Mouse (Mus musculus) forebrain, embryonic 10.5 days (tissue): ENCODE data around the gene Adam15. TPM values are rescaled to one million over a fixed set of nuclear protein-coding genes. Genes with fewer than 3 reads are reported as not detected.

Experiments used
- DNase-seq: peaks from one replicate; pipeline ENCODE4 v3.0.0-alpha.2; 2017; ENCODE audit warnings: low spot score; ENCODE audit errors: extremely low spot score
- H3K27ac ChIP-seq: fragments of 300-500 bp; sonication (generic); 2 replicates; pipeline ENCODE4 v1.5.1; 2016; ENCODE audit warnings: mild to moderate bottlenecking
- H3K27me3 ChIP-seq: fragments of 300-500 bp; sonication (generic); 2 replicates; pipeline ENCODE4 v1.6.1; 2016; ENCODE audit warnings: mild to moderate bottlenecking; ENCODE audit not compliant: poor library complexity, severe bottlenecking
- H3K36me3 ChIP-seq: fragments of 300-500 bp; sonication (generic); replicated peaks from 2 replicates; pipeline ENCODE4 v1.6.1; 2016; ENCODE audit warnings: mild to moderate bottlenecking, moderate library complexity
- H3K4me1 ChIP-seq: fragments of 300-500 bp; sonication (generic); 2 replicates; pipeline ENCODE4 v1.6.1; 2016
- H3K4me3 ChIP-seq: fragments of 300-500 bp; sonication (generic); 2 replicates; pipeline ENCODE4 v1.5.1; 2016; ENCODE audit warnings: mild to moderate bottlenecking, moderate library complexity
- H3K9me3 ChIP-seq: fragments of 300-500 bp; sonication (generic); 2 replicates; pipeline ENCODE4 v1.6.1; 2016; ENCODE audit warnings: mild to moderate bottlenecking, moderate library complexity
- WGBS: fragments of 180-500 bp; shearing (Covaris S2); methylation state at CpG from one replicate; pipeline ENCODE4 v1.1.7; 2016; 5-methylcytosine and 5-hydroxymethylcytosine counted together
- polyA plus RNA-seq: library from polyadenylated mRNA; unstranded; fragments of >200 nt; fragmentation: Nextera tagmentation; extraction: Ambion mirVana; gene quantifications from 2 replicates; pipeline ENCODE4 v1.2.1, GENCODE M21; 2016

Gene Adam15
- polyA plus RNA-seq, 1 experiment from 2014 or later: 32.1 TPM

DNA sequence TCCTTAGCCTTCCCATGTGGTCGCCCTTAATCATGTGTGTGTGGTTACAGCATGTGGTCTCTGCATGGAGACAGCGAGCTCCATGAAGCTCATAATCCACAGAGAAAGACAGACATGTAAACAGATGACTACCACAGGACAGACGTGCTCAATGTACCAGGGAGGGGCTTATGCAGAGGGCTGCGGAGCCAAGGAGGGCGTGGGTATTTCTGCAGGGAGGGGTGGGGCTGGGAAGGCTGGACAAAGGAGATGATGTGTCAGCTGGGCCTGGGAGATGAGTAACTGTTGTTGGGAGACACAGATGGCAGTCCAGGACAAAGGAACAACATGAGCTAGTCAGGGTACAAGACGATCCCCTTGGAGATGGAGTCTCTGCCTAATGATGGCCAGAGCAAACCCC is 9.8 kb upstream of the Adam15 start:
- H3K9me3 ChIP-seq: no peaks in the 10 kb centered on the region
- DNase-seq: no peak
- H3K27me3 ChIP-seq: peaks cover 23% of the 10 kb centered on the region; the same call in 1 of the 2 replicates
- 85% methylated on average over 6 of the region's 6 CpGs for WGBS
- H3K27ac ChIP-seq: no peak overlapping the region
- peaks cover 11% of the 10 kb centered on the region for H3K4me1 ChIP-seq
- H3K36me3 ChIP-seq: no peaks in the 10 kb centered on the region
- no peak overlapping the region for H3K4me3 ChIP-seq

DNA sequence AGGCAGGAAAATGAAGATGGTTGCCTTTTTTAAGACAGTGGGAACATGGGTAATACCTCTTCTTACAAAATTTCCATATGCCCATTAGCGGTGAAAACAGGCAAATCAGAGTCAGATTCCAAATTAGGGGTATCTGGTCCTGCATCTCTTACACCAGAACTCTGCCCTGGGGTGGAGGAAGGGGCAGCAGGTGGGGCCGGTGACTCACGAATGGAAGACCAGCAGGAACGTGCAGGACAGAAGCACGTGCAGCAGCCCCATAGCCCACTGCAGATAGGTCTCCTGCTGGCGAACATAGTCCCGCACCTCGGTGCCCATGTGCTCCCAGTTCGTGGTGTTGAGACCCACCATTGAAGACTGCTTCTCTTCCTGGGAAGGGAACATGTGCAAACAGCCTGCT is 6.2 kb upstream of the Adam15 start:
- no peak overlapping the region for H3K27ac ChIP-seq
- peaks cover 20% of the 10 kb centered on the region for H3K4me1 ChIP-seq
- H3K36me3 ChIP-seq: no peaks in the 10 kb centered on the region
- no peak overlapping the region for H3K4me3 ChIP-seq
- H3K9me3 ChIP-seq: no peaks in the 10 kb centered on the region
- WGBS: 72% methylated on average over 9 of the region's 9 CpGs
- no peak for DNase-seq
- peaks cover 54% of the 10 kb centered on the region for H3K27me3 ChIP-seq

DNA sequence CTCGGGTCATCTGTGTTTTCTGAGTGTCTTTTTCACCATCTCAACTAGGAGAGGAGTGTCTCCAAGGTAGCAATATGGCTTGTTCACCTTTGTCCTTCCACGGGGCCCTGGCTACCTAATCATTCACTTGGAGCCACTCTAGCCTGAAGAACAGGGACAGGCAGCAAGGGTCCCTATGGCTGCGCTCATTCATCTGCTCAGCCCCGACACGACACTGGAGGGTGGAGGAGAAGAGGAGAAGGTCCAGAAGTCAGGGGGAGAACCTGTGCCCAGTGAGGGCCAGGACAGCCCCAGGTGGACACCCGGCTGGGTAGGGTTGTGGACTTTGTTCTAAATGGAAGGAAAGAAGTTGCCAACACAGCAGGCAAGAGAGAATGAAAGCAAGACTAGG is 5.7 kb upstream of the Adam15 start:
- no peak for DNase-seq
- no peaks in the 10 kb centered on the region for H3K9me3 ChIP-seq
- 86% methylated on average over 6 of the region's 6 CpGs for WGBS
- H3K27ac ChIP-seq: no peak overlapping the region
- H3K4me3 ChIP-seq: no peak overlapping the region
- no peaks in the 10 kb centered on the region for H3K36me3 ChIP-seq
- peaks cover 59% of the 10 kb centered on the region for H3K27me3 ChIP-seq
- peaks cover 22% of the 10 kb centered on the region for H3K4me1 ChIP-seq

DNA sequence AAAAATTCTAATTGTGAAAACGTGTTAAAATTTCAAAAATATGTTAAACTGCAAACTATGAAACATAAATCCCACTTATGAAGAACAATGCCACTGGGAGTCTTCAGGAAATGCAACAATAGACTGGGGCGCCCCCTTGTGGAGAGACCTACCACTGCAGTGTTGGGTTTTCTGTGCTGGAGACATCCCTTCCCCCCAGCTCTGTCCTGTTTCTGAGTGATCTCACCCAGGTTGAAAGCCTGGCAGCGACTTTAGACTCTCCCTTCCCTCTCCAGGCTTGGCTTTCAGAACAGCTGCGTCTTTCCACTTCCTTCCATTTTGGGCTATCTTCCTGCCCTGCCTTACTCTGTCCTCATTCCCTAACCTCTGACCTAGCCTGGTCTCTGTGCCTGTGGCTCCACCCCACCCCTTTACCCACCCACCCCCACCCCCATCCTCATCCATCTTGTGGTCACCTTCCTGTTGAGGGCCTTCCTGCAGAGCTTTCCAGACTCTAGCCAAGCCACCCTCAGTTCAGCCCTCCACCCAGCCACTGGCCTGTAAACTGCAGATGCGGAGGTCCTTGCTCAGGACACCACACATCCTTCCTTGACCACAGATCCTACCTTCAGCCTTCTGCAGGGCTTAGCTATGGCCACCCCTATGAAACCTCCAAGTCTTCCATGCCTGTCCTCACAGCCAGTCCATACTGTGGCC is 5.2 kb upstream of the Adam15 start:
- Histone ChIP-seq H3K9me3 (no peaks in the 10 kb centered on the region), H3K27me3 (peaks cover 64% of the 10 kb centered on the region), H3K4me3 (no peak overlapping the region)

DNA sequence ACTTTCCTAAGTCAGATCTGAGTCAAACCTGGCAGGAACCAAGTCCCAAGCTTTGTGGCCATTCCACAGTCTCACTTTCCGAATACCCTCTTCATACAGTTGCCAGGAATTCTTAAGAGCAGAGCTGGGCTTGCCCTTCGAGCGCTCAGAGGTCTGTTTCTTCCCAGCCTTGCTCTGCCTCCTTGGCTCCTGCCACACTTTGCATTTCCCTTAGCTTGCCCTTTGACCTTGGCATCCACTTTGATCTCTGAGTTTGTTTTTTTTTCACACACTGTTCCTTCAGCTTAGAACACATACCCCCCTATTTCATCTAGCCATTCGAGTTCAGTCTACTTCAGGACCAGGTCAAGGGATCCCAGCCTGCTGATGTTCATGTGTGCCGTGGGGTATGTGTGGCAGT is 1.5 kb upstream of the Adam15 start:
- WGBS: 76% methylated on average over 5 of the region's 5 CpGs
- no peak for DNase-seq
- Histone ChIP-seq H3K4me1 (peaks cover 55% of the 10 kb centered on the region), H3K36me3 (peaks cover 10% of the 10 kb centered on the region), H3K9me3 (no peaks in the 10 kb centered on the region), H3K4me3 (no peak overlapping the region), H3K27me3 (peaks cover 88% of the 10 kb centered on the region), H3K27ac (no peak overlapping the region)

More for the DNA sequence above, 5.2 kb upstream of the Adam15 start:
- H3K27ac ChIP-seq: peak overlapping the region; percentile 57; the same call in 1 of the 2 replicates
- peaks cover 28% of the 10 kb centered on the region for H3K4me1 ChIP-seq
- no peaks in the 10 kb centered on the region for H3K36me3 ChIP-seq
- 22% methylated on average over 5 of the region's 5 CpGs for WGBS
- peak; percentile 82 for DNase-seq

DNA sequence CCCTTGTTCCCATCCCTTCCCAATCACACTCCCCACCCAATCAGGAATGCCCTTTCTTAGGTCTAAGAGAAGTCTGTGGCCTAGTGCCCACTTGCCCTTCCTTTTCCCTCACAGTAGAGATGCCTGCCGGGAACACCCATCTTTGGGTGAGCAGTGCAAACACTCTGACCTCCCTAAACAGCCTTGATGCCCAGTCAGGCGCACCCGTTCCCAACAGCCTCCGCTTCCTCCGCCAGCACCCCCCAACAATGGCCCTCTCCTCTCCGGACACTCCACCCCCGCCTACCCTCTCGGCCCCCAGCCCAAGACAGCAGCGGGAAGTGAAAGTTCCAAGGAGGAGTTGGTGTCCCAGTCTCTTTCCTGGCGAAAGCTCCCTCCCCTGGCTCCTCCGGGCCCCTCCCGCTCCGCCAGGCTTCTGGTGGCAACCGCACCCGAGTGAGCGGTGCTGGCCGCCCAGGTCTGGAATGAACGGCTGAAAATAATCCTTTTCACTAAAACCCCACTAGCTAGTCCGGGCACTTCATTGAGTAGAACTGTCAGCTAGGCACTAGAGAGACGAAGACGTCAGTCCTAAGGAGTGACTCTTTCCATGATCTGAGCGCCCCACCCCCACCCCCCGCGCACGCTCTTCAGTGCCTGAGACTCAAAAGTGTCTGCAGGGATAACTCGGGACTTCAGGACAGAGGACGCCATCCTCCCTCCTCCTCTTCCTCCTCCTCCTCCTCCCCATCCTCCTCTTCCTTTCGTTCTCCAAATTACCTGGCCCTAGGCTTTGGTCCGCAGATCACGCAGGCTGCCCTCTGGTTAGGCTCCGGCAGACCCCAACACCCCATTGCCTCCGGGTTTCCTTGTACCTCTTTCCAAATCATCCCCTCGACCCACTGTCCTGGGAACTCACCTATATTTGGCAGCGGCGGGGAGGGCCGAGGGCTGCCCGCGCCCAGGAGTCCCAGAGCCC is 606 bp downstream of the Adam15 start:
- H3K27me3 ChIP-seq: peaks cover 76% of the 10 kb centered on the region
- H3K9me3 ChIP-seq: no peaks in the 10 kb centered on the region
- under 1% methylated on average over 38 of the region's 38 CpGs for WGBS
- H3K27ac ChIP-seq: peak overlapping the region; percentile 84
- peaks cover 31% of the 10 kb centered on the region for H3K36me3 ChIP-seq
- H3K4me3 ChIP-seq: peak overlapping the region; percentile 78
- peaks cover 47% of the 10 kb centered on the region for H3K4me1 ChIP-seq
- DNase-seq: peak; percentile 30

DNA sequence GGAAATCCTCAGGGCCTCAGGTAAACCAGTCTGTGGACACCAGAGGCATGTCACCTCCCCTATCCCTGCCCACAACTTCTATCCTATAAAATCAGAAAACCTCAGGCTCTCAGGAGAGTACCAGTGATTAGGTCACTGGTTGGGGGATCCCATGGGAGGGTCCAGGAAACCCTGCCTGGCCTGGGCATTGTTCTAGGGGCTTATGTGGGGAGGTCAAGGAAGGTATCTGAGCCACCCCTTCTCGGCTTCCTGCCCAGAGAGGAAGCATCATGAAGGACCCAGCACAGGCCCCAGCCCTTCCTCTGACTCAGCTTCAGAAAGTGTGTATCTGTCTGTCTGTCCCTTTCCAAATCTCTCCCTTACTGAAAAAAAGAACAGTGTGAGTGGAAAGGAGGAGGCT is 1.9 kb downstream of the Adam15 start:
- no peaks in the 10 kb centered on the region for H3K9me3 ChIP-seq
- H3K27ac ChIP-seq: peak overlapping the region; percentile 27; the same call in 1 of the 2 replicates
- H3K36me3 ChIP-seq: peaks cover 43% of the 10 kb centered on the region
- H3K4me3 ChIP-seq: no peak overlapping the region
- 58% methylated on average over 1 of the region's 1 CpGs for WGBS
- no peak for DNase-seq
- peaks cover 47% of the 10 kb centered on the region for H3K4me1 ChIP-seq
- H3K27me3 ChIP-seq: peaks cover 63% of the 10 kb centered on the region

DNA sequence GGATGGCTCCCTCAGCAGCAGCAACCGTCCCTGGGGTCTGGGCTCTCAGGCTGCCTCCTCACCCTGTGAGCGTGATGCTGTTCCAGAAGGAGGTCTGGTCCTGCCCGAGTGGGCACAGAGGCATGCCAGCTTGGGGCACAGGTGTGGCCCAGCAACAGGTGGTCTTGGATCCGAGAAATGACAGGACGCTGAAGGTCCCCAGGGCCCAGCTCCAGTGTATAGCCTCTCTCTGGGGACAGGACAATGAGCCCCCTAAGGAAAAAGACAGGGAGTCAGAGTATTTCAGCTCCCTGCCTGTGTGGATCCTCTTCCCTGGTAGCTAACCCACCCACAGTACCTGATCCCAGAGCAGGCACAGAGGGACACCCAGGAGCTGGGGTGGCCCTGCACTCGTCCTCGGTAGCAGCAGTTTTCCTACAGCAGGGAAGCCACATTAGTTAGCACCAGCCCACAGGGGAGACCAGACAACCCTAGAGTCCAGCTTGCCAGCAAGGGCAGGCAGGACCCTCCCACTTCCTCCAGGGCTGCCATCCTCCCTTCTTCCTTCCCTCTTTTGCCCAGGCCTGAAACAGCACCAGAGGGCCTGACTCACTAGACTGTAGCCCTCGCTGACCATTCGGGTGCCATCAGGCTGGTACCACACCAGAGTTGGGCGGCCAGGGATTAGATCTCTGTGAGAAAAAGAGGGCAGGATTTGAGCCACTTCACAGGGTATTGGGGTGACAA is 2.8 kb downstream of the Adam15 start:
- Histone ChIP-seq H3K27me3 (peaks cover 54% of the 10 kb centered on the region), H3K9me3 (no peaks in the 10 kb centered on the region), H3K4me3 (no peak overlapping the region), H3K36me3 (peaks cover 50% of the 10 kb centered on the region), H3K27ac (no peak overlapping the region), H3K4me1 (peaks cover 39% of the 10 kb centered on the region)
- WGBS: 86% methylated on average over 10 of the region's 10 CpGs
- DNase-seq: no peak

DNA sequence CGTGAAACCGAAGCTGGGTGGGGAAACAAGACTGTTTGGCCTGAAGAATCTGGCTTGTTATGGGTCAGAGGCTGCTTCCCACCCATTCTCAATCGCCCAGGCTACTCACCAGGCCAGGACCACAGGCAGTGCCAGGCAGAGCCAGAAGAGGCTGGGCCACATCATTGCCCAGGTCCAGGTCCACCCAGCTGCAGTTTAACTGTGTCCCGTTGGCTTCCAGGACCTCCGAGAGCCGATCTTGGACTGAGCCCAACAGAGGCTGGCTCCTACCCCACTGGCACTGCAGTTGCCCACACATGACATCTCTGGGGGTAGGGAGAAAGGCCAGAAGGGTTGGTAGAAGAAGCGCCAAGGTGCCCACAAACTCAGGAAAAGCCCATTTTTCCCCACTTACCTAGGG is 6.5 kb downstream of the Adam15 start:
- H3K4me3 ChIP-seq: no peak overlapping the region
- no peak overlapping the region for H3K27ac ChIP-seq
- H3K9me3 ChIP-seq: no peaks in the 10 kb centered on the region
- H3K27me3 ChIP-seq: peaks cover 18% of the 10 kb centered on the region
- H3K4me1 ChIP-seq: peaks cover 38% of the 10 kb centered on the region
- 88% methylated on average over 7 of the region's 7 CpGs for WGBS
- peaks cover 58% of the 10 kb centered on the region for H3K36me3 ChIP-seq
- DNase-seq: no peak

DNA sequence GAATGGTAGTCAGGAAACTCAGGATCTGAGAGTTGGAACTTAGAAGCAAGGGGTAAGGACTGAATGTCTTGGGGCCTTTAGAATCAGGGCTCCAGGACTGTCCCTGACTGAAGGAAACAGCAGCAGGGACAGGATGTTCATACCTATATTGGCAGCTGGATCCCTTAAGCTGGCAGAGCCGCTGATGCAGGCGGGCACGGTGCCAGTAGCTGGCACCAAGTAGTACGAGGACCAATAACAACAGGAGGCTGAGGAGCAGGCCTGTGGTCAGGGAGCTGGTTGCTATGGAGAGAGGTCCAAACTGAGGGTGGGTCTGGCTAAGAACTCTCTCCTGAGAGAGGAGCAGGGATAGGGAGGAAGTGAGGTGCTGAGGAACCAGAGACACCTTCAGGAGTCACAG is 8.0 kb downstream of the Adam15 start:
- Histone ChIP-seq H3K9me3 (no peaks in the 10 kb centered on the region), H3K36me3 (peaks cover 52% of the 10 kb centered on the region), H3K27me3 (peaks cover 3% of the 10 kb centered on the region), H3K4me3 (no peak overlapping the region), H3K27ac (no peak overlapping the region), H3K4me1 (peaks cover 43% of the 10 kb centered on the region)
- 95% methylated on average over 4 of the region's 4 CpGs for WGBS
- DNase-seq: no peak

DNA sequence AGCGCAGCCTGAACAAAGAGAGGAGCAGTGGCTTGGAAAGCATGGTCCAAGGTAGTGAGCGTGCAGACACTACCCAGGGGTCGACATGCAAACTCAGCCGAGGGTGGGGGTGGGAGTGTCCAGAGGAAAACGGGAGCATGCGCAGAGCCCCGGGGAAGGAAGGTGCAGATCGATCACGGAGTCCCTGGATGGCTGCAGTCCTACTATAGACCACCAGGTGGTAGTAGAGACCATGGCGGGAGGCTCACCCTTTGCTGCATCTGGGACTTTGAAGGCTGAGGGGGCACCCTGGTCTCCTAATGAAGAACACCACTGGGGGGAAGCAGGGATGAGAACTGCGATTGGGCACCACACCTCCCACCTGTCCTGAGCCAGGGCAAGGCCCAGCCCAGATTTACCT is 9.3 kb downstream of the Adam15 start:
- no peaks in the 10 kb centered on the region for H3K9me3 ChIP-seq
- peaks cover 42% of the 10 kb centered on the region for H3K36me3 ChIP-seq
- H3K27ac ChIP-seq: peak overlapping the region; percentile 98; the same call in 1 of the 2 replicates
- H3K27me3 ChIP-seq: no peaks in the 10 kb centered on the region; the same call in 1 of the 2 replicates
- peak; percentile 88 for DNase-seq
- H3K4me3 ChIP-seq: peak overlapping the region; percentile 88
- H3K4me1 ChIP-seq: peaks cover 55% of the 10 kb centered on the region
- 3% methylated on average over 11 of the region's 11 CpGs for WGBS

DNA sequence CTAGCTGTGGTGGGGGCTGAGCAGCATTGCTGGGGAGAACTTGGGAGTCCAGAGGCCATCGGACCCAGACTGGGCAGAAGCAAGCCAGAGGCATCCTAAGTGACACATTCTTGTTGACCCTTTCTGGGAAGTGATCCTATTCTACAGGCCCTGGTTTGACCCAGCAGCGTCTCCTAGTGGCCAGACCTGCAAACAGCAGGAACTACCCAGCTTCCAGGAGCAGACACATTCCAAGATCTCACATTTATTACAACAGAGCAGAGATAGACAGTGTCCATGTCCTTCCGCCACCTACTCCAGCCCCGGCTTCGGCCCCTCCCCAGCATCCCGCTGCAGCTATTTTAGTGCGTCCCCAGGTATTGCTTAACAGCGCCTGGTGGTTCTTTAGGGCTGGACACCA is 10.4 kb downstream of the Adam15 start:
- Histone ChIP-seq H3K4me1 (peaks cover 65% of the 10 kb centered on the region), H3K27me3 (peaks cover 8% of the 10 kb centered on the region), H3K27ac (peak overlapping the region; percentile 98), H3K9me3 (no peaks in the 10 kb centered on the region), H3K36me3 (peaks cover 41% of the 10 kb centered on the region), H3K4me3 (peak overlapping the region; percentile 88)
- WGBS: 25% methylated on average over 8 of the region's 8 CpGs
- peak; percentile 83 for DNase-seq
